Mouse (Mus musculus) lung, adult 2 months (tissue): ENCODE results near the gene Panx3. TPM values are rescaled to one million over a fixed set of nuclear protein-coding genes. Genes with fewer than 3 reads are reported as not detected.

Source experiments
- DNase-seq: peaks from one replicate; pipeline ENCODE4 v3.0.0; 2022
- H3K4me1 ChIP-seq: fragments of 200-500 bp; 2 replicates; pipeline ENCODE4 v1.6.1; 2011; ENCODE audit warnings: low read length; ENCODE audit not compliant: control insufficient read depth, insufficient read depth
- H3K4me3 ChIP-seq: fragments of 200-500 bp; replicated peaks from 2 replicates; pipeline ENCODE3; 2011; ENCODE audit warnings: low read depth, mild to moderate bottlenecking, control low read depth, low read length; ENCODE audit errors: extremely low read depth
- CTCF ChIP-seq: fragments of 200-500 bp; IDR thresholded peaks from 2 replicates; pipeline ENCODE4 v1.5.1; 2011; ENCODE audit warnings: mild to moderate bottlenecking, low read length, control low read depth; ENCODE audit not compliant: insufficient read depth
- POLR2A ChIP-seq: fragments of 200-500 bp; IDR thresholded peaks from 2 replicates; pipeline ENCODE4 v1.6.1; 2011; ENCODE audit warnings: low read depth, mild to moderate bottlenecking, control low read depth, low read length, borderline replicate concordance; ENCODE audit errors: extremely low read depth
- WGBS: fragments of 180-500 bp; shearing (Covaris S2); methylation state at CpG from one replicate; pipeline ENCODE4 v1.1.7; 2018; 5-methylcytosine and 5-hydroxymethylcytosine counted together
- polyA plus RNA-seq: library from polyadenylated mRNA; depleted of rRNA; stranded (reverse); fragments of >200 nt; gene quantifications from 2 replicates; pipeline ENCODE4 v1.2.3, GENCODE M21; 2012; rRNA removed

Gene Panx3
- not detected in 2 replicates for polyA plus RNA-seq

DNA sequence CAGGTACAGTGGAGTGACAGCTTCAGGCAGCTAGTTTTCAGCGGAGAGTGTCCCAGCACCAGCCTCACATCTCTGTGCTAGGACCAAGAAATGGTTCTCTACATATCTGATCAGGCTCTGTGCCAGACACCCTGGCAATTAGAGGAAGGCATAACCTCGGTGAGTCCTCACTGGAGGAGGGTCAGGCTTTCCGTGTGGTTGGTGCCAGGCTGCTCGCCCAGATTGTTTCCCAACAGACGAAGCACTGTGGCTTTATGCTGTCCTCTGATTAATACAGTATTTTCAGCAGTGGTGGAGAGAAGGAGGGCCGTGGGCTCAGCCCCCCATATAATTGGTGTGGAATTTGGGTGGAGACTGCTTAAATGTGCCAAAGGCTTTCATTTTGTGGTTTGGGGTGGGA is at the start of gene Panx3:
Gene Panx3 (minus strand): TSS at position 121 of the 400 bp plus-strand sequence.
- Histone ChIP-seq H3K4me1 (no peaks in the 10 kb centered on the region), H3K4me3 (no peak within 1 kb of the TSS)
- 51% methylated on average over 6 of the region's 6 CpGs for WGBS
- DNase-seq: no peak
- TF ChIP-seq POLR2A (no peak), CTCF (no peak)

- Histone ChIP-seq H3K4me1 (no peaks in the 10 kb centered on the region), H3K4me3 (no peak within 1 kb of the TSS)
- WGBS: 70% methylated on average over 1 of the region's 1 CpGs
- DNase-seq: no peak
- TF ChIP-seq POLR2A (no peak), CTCF (no peak)
Measured at GRCm38 (mm10) chr9:37716150-37716549, 47.1 kb upstream of the Panx3 start, which contains the start of gene Olfr160. Gene Olfr160 (minus strand): TSS chr9:37716250.

DNA sequence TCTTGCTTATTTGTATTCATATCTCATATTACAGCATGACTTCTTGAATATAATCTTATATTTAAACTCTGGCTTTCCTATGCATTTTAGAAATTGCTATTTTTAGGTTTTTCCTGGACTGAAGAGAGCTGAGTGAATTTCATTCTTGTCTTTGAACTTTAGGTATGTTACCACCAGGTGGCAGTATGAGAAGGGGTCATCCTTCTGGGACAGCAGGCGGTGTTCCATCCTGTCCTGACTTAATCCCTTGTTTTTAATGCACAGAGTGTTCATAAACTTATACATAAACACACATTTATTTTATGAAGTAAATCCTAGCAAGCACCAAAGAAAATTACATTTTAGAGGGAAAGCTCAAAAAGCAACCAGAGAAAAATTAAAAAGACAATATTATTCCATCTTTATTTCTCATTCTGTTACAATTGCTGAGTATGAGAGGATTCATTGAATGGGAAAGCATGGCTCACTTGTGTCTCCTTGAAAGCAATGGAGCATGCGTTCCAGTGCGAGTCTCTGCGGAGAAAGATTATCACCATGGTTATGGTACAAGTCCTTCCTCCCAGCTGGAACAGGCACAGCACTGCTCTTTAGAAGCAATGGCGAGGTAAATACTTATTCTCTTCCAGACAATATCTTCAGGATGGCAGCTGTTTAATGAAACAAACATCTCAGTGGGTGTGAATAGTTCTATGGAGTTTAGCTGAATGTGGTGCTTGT is 21.1 kb upstream of the Panx3 start:
- no peaks in the 10 kb centered on the region for H3K4me1 ChIP-seq
- DNase-seq: no peak
- H3K4me3 ChIP-seq: no peak overlapping the region
- 61% methylated on average over 5 of the region's 5 CpGs for WGBS
- TF ChIP-seq CTCF (peak; percentile 31; the same call in 1 of the 2 replicates), POLR2A (no peak)

GRCm38 (mm10) chr9:37687941-37688303 is 18.9 kb upstream of the Panx3 start:
- Histone ChIP-seq H3K4me3 (no peak overlapping the region), H3K4me1 (no peaks in the 10 kb centered on the region)
- no peak for TF ChIP-seq CTCF
- no peak for TF ChIP-seq POLR2A
- 54% methylated on average over 3 of the region's 3 CpGs for WGBS
- no peak for DNase-seq

GRCm38 (mm10) chr9:37687288-37687940 is 18.4 kb upstream of the Panx3 start:
- WGBS: 78% methylated on average over 3 of the region's 3 CpGs
- Histone ChIP-seq H3K4me1 (no peaks in the 10 kb centered on the region), H3K4me3 (no peak overlapping the region)
- DNase-seq: no peak
- TF ChIP-seq POLR2A (no peak), CTCF (no peak)

DNA sequence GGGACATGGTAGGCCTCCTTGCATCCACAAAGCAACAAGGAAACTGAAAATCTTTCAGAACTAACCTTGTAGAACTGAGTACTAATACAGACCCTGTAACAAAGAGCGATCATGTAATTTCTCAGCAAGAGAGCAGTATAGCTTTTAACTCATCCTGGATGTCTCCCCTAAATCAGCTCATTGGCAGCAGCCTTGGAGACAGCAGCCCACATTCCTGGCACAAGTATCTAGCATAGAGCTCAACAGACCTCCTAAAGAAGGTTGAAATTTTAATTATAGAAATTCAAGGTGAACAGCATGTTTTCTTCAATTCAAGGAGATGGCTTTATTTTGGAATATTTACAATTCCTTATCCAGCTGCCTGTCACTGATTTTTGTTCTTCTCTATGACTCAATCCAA is 12.1 kb upstream of the Panx3 start:
- Histone ChIP-seq H3K4me3 (no peak overlapping the region), H3K4me1 (no peaks in the 10 kb centered on the region)
- TF ChIP-seq CTCF (no peak), POLR2A (no peak)
- no peak for DNase-seq
- 96% methylated on average over 1 of the region's 1 CpGs for WGBS

GRCm38 (mm10) chr9:37675287-37675686 is 6.3 kb upstream of the Panx3 start:
- no peak for DNase-seq

DNA sequence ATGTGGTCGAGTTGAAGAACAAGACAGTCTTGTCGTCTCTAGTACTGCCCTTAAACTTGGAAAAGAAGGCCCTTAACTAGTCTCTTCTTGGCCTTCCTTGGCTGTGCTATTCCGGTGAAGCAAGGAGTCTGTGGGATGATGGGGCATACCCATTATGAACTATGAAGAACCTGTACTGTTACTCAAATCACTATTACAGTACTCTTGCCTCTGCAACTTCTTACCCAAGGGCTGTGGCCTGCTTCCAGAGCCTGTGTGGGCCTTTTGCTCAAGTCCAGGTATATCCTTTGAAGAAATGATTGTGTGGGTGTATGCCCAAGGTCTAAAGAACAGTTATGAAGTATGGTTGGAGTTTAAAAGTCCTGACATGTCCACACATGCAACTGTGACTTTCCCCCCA is 1.2 kb upstream of the Panx3 start:
- no peaks in the 10 kb centered on the region for H3K4me1 ChIP-seq
- 91% methylated on average over 3 of the region's 3 CpGs for whole genome bisulfite sequencing
- no peak for DNase-seq
- H3K4me3 ChIP-seq: no peak overlapping the region
- TF ChIP-seq POLR2A: no peak
- no peak for TF ChIP-seq CTCF

More at GRCm38 (mm10) chr9:37675287-37675686, 6.3 kb upstream of the Panx3 start:
- TF ChIP-seq POLR2A (no peak), CTCF (no peak)
- no peak overlapping the region for H3K4me3 ChIP-seq
- H3K4me1 ChIP-seq: no peaks in the 10 kb centered on the region
- WGBS: 75% methylated on average over 4 of the region's 4 CpGs

DNA sequence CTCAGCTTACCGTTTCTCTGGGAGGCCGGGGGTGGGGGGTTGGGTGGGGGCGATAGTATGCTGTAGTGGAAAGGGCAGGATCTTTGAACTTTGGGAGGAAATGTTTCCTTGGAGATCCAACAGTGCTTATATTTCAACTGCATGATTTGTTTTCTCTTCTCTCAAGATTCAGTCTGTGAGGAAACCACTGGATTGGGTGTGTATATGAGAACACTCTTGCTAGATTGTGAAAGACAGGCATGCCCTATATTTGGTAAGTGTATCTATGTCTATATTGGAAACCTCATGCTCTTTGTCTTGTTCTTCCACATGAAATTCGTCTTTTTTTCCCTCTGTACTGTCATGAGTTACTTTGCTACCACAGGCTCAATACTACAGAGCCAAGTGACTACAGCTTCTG is 643 bp upstream of the Panx3 start:
- TF ChIP-seq CTCF (no peak), POLR2A (no peak)

GRCm38 (mm10) chr9:37666045-37666444 is 3.0 kb downstream of the Panx3 start:
- Histone ChIP-seq H3K4me3 (no peak overlapping the region), H3K4me1 (no peaks in the 10 kb centered on the region)
- no peak for TF ChIP-seq CTCF
- no peak for TF ChIP-seq POLR2A
- no peak for DNase-seq
- WGBS: 71% methylated on average over 7 of the region's 7 CpGs

More for the DNA sequence above, 643 bp upstream of the Panx3 start:
- DNase-seq: no peak
- WGBS: 39% methylated on average over 4 of the region's 4 CpGs
- H3K4me1 ChIP-seq: no peaks in the 10 kb centered on the region
- H3K4me3 ChIP-seq: no peak overlapping the region
